Mouse (Mus musculus) lung, postnatal 10 days (tissue): ENCODE results near the gene Pet117.

Experiments used
- DNase-seq: peaks from one replicate; pipeline ENCODE4 v3.0.0; 2021

Pet117 gene

DNA sequence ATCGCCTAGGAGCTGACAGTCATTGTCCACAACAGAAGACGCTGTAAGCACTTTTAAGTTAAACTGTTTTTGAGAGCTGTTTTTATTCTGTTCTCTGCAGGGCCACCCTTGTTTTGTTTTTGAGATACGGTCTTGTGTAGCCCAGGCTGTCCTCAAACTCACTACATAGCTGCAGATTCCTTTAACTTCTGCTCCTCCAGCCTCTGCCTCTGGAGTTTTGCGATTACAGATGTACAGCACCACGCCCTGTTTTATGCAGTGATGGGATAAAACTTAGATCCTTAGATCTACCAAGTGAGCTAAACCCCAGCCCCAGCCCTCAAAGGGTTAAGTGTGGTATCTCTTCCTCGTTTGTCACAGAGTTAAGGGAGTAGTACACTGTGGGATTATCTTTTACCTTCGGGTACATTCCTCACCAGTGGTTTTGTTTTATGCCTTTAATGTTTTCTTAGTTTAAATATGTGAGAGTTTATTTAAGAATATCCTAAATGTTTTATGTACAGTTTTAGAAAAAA is 13.9 kb downstream of the Pet117 start:
- DNase-seq = no peak

DNA sequence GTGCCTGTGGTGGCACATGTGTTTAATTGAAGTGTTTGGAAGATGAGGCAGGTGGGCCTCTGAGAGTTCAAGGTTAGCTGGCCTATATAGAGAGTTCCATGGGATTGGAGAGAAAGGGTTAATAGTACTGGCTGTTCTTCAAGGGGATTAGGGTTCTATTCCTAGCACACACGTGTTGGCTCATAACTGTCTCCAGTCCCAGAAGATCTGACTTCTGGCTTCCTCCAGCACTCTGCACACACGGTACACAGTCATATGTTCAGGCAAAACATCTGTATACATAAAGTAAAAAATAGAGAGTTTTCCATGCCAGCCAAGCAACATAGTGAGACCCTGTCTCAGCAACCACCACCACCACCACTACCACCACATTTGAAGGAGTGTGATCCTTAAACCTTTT is 17.5 kb downstream of the Pet117 start:
- no peak for DNase-seq

DNA sequence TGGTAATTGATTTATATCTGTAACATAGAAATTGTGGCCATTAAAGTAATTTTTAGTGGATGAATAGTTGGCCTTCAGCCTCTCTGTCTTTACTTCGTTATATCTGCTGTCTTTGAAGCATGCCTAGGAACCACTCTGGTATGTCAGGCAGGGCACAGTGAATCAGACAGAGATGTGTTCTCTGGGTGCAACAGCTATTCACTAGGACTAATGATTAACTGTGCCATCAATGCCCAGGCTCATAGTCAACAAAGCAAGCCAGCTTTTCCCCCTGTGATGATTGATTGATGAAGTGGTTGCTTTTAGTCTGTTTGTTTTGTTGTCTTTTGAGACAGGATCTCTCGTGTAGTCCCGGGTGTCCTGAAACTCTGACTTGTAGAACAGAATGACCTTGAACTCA is 19.6 kb downstream of the Pet117 start:
- DNase-seq = no peak

DNA sequence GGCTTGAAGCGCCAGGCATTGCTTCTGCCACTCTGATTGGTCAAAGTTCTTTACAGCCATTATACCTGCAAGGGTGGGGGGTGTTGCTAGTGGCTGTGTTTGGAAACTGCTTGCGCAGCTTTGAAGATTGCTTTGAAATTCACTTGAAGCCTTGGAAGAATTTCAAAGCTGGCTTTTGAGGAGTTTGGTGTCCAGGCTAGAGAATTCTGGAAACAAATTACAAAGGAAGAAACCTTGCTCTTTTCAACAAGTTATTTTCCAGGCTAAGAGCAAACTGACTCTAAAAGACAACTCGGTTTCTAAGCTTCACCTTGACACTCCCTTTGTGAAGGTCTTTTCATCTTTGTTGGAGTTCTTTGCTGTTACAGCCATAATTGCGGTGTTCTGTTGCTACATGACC is 30.7 kb downstream of the Pet117 start:
- DNase-seq = no peak

DNA sequence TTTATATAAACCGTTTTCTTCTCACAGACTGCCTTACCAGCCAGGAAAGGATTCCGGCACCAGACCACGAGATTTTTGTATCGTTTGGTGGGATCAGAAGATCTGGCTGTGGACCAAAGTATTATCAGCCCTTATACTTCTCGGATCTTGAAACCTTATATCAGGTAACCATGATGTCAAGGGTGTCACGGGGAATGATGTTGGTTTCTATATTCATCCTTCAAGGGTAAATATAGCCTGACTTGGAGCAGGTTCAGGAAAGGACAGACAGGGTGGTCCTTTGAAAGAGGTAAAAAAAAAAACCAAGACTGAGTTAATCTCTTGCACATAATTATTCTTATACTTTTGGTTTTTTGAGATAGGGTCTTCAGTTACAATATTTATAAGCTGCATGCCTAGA is 31.9 kb downstream of the Pet117 start:
- no peak for DNase-seq

DNA sequence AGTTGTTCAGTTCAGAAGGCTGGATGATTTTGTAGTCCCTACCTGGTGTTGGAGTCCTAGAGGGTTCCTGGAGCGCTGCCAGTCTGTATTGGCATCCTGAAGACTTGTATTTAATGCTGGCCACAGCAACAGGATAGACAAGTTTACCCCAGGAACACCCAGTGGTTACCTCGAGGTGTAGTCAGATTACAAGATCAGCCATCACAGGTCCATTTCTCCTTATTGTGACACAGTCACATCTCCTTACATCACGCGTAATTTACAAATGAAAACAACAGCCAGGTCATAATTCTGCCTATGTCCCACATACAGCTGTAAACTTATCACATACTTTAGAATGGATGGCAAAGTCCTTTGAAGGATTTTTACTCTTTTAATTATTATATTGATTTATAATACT is 40.2 kb downstream of the Pet117 start:
- no peak for DNase-seq

DNA sequence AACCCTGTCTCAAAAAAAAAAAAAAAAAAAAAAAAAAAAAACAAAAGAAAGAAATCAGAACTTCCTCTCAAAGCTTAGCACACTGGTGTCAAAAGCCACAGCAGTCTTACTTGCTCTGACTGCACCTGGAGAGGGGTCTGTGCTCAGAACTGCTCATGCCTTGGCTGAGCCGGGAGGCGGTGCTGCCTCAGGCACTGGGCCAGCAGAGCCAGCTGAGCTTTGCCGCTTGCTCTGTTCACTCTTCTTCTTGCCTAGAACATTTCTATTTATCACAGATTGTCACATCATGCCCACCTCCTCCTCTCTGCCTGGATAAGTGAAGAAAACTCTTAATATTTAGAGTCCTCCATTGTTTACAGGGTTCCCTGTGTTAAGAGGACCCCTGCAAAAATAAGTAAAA is 41.8 kb downstream of the Pet117 start:
- DNase-seq = peak; percentile 25

DNA sequence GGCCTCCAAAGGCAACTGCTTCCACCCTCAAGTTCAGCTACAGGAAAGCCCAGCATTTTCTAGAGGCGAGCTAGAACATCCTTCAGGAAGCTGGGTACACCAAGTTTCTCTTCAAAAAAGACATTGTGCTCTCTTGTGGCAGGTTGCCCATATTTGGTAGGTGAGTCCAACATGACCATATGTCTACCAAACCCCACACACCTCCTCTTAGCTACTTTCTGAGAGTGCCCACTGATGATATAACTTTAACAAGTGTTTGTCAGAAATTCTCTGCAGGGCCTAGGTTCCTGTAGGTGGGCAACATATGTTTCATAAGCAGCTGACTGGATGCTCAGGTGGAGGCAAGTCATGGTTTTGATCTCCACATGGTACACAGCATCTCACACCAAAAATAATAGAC is 45.9 kb downstream of the Pet117 start:
- no peak for DNase-seq

DNA sequence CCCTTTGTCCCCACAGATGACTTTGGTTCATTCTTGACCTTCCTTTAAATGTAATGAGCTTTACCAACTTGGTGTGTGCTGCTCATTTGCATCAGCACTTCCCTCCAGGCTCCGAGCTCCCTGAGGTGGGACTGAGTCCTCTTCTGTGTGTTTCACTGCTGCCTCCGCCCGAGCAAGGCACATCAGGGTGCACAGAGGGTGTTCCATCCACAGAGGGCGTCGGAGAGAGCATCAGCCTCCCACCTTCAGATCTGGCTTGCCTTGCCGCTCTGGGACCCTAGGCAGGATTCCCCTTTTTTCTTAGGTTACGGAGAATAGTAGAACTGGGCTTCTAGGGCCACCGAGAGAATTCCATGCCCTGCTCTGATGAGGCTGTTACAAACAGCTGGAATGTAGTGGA is 48.1 kb downstream of the Pet117 start:
- DNase-seq = no peak

DNA sequence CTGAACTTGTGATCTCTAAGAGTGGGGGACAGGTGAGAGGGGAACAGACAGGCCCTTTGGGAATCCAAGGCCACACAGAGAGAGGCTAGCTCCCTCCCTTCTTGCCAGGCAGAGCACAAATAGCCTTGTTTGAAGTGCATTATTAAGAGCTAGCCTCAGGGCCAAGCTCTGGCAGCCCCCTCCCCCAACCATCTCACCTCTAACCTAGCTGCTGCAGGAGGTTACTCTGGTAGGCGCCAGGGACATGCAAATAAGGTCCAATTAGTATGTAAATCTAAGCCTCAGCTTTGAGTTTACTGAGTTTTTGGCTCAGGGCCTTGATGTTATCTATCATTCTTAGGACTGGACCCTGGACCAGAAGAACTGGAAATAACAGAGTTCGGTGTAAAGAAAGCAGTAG is 49.3 kb downstream of the Pet117 start:
- no peak for DNase-seq

DNA sequence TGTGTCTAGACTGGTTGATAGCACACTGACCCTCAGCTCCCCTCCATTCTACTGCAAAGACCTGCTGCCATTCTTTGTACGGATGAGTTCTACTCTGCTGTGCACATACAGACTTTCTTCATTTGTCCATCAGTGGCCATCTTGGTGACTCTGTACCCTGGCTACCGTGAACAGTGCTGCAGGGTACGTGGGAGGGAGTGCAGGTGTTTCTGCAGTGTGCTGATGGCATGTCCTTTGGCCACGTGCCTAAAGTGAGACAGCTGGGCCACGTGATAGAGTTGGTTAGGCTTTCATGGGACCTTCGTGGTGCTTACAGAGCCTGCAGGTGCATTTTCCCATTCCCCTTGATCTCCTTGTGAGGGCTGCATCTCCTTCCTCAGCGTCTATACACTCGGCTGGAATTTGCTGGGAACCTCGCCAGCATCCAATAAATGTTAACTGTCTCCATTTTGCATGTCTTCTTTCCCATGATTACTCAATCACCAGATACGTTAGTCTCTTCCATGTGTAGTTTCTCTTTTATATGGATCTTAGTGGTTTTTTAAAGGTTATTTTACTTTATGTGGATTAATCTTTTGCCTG is 53.4 kb downstream of the Pet117 start:
- DNase-seq = no peak
